Mouse (Mus musculus) olfactory bulb, adult 2 months (tissue): Measurements from ENCODE around the gene Ppcdc.

Experiments
- CTCF ChIP-seq: fragments of 200-500 bp; IDR thresholded peaks from 2 replicates; pipeline ENCODE4 v1.5.1; 2012; ENCODE audit warnings: low read depth, mild to moderate bottlenecking, low read length, moderate library complexity; ENCODE audit not compliant: insufficient read depth
- POLR2A ChIP-seq: fragments of 200-500 bp; IDR thresholded peaks from 2 replicates; pipeline ENCODE4 v1.6.1; 2012; ENCODE audit warnings: mild to moderate bottlenecking, low read depth, low read length, moderate library complexity; ENCODE audit not compliant: insufficient read depth

GRCm38 (mm10) chr9:57433097-57434032 is 6.6 kb downstream of the Ppcdc start:
- TF ChIP-seq CTCF (peak; percentile 51; the same call in 1 of the 2 replicates), POLR2A (no peak)
